Mouse (Mus musculus) heart, adult 2 months (tissue): ENCODE data around the gene Ctnna2.

Experiments
- CTCF ChIP-seq: fragments of 200-600 bp; IDR thresholded peaks from 2 replicates; pipeline ENCODE4 v1.8.1; 2022; ENCODE audit warnings: antibody characterized with exemption, mild to moderate bottlenecking, moderate library complexity
- EP300 ChIP-seq: fragments of 200-500 bp; IDR thresholded peaks from 2 replicates; pipeline ENCODE4 v1.6.1; 2011; ENCODE audit warnings: low read depth, low read length, control low read depth; ENCODE audit not compliant: insufficient read depth

GRCm38 (mm10) chr6:77862781-77863180 lies 116.7 kb downstream of the Ctnna2 start:
- TF ChIP-seq CTCF (no peak), EP300 (no peak)
